Mouse (Mus musculus) cerebral cortex, adult 2 months (tissue): Measurements from ENCODE around the gene Prrc2b.

Experiments used
- WGBS: fragments of 180-500 bp; shearing (Covaris S2); methylation state at CpG from one replicate; pipeline ENCODE4 v1.1.7; 2018; 5-methylcytosine and 5-hydroxymethylcytosine counted together

Gene Prrc2b

GRCm38 (mm10) chr2:32150924-32151659 is at the start of gene Prrc2b:
Gene Prrc2b (plus strand): TSS chr2:32151082.
- WGBS: under 1% methylated on average over 92 of the region's 117 CpGs

DNA sequence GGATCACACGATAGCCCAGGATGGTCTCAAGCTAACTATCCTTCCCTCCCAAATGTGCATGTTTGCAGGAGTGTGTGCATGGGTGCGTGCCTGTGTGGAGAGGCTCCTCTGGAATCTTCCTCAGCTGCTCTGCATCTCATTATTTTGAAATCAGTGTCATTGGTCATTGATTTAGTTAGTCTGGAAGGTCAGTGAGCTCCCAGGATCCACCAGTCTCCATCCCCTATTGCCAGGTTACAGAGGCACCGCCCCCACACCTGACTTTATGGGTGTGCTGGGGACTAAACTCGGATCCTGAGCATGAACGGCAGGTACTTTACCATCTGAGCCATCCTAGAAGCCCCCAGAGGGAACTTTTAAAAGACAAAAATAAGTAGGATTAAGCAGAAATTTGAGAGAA is 47.9 kb upstream of the Prrc2b start:
- WGBS: 70% methylated on average over 5 of the region's 5 CpGs

- 54% methylated on average over 7 of the region's 7 CpGs for WGBS
Observed at GRCm38 (mm10) chr2:32103557-32103956, 47.3 kb upstream of the Prrc2b start.

DNA sequence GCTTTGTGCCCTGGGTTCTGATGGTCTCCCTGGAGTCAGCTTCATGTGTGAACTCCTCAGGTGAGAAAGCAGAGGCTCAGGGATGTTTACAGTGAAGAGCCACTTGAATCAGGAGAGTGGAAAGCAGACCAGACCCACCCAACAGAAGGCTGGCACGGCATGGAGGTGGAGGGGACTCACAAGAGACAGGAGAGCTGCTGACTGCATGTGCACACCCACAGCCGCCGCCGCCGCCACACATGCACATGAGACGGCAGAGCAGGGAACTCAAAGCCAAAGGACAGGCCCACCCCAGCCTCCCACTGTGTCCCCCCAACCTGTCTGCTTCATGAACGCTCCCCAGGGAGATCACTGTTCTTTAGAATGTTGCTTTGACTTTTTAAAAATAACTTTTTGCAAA is 46.8 kb upstream of the Prrc2b start:
- WGBS: 63% methylated on average over 7 of the region's 7 CpGs

DNA sequence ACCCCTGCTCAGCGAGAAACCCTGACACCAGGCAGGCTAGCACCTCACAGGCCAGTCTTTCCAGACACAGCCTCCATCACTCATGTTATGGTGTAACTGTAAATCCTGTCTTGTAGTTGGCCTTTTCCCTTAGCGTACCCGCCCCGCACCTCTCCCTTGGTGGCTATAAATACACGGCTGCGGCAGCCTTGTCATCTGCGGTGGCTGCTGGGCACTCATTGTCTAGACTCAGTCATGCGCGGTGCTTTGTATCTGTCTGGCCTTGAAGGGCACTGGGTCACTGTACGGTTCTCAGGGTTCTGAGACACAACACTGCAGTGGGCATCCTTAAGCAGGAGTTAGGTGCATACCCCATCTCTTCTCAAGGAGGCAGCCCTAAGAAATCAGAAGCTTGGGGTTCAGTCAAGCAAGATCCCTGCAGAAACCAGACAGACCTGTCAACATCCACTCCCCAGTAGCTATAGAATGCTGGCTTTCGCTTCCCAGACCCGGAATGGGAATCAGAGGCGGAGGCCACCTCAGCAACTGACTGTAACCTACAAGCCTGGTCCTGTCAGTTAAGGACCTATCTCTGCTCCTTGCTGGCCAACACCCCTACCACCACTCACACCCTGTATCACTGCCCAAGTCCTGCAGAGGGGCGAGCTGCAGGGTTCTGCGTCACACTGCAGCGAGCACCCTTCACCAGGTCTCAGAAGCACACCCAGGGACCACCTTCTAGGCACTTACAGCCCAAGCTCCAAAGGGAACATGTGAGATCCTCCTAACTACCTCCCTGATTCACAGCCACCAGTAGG is 45.6 kb upstream of the Prrc2b start:
- WGBS: 56% methylated on average over 16 of the region's 16 CpGs

GRCm38 (mm10) chr2:32105930-32106329 is 45.0 kb upstream of the Prrc2b start:
- WGBS: 85% methylated on average over 7 of the region's 7 CpGs

GRCm38 (mm10) chr2:32111268-32111667 is 39.6 kb upstream of the Prrc2b start:
- 39% methylated on average over 1 of the region's 1 CpGs for WGBS

DNA sequence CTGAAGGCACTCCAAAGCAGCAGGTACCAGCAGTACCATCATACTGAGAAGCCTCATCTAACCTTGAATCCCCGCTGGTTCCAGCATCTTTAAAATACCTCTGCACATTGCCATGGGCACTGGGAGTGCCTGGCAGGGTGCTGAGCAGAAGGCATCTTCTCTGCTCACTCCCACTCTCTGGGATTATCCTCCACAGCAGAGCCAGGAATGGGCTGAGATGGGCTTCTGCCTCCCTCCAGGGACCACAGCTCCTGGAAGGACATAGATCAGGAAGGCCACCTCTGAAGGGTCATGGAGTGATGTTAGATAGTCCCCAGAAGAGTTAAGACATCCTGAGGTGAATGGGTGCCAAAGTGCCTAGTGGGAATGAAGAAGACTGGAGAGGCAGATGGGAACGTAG is 38.3 kb upstream of the Prrc2b start:
- 48% methylated on average over 2 of the region's 2 CpGs for WGBS

GRCm38 (mm10) chr2:32115851-32116268 is 35.0 kb upstream of the Prrc2b start:
- WGBS: 89% methylated on average over 4 of the region's 4 CpGs

- WGBS: 79% methylated on average over 20 of the region's 20 CpGs
Observed at GRCm38 (mm10) chr2:32119802-32120750, 30.8 kb upstream of the Prrc2b start.

- WGBS: 73% methylated on average over 5 of the region's 5 CpGs
Observed at GRCm38 (mm10) chr2:32121150-32121549, 29.7 kb upstream of the Prrc2b start.

DNA sequence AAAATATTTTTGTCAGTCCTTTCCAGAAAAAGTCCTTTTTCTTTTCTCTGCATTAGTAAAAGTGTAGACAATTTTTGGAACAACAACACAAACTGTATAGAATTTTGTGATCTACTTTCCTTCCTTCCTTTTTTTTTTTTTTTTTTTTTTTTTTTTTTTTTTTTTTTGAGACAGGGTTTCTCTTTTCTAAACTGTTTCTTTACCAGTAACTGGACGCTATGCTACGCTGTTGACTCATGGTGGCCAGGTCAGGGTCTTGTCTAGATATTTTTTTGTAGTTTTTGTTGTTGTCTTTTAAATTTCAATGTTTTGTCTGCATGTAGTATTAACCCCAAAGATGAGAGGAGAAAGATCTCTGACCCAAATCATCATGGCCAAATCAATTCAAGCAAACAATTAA is 29.1 kb upstream of the Prrc2b start:
- WGBS: 88% methylated on average over 2 of the region's 2 CpGs

GRCm38 (mm10) chr2:32127653-32128535 is 23.0 kb upstream of the Prrc2b start:
- WGBS: 54% methylated on average over 16 of the region's 16 CpGs

DNA sequence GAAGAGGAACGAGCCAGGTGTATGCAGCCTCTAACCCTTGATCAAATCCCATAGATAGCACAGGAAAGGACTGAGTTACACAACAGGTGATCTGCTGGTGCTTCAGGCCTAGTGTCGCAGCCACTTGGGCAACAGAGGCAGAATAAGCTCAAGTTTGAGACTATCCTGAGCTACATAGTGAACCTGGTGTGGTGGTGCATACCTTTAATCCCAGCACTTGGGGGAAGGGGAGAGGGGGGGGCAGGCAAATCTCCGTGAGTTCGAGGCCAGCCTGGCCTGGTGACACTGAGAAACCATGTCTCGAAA is 22.4 kb upstream of the Prrc2b start:
- 90% methylated on average over 5 of the region's 5 CpGs for WGBS

DNA sequence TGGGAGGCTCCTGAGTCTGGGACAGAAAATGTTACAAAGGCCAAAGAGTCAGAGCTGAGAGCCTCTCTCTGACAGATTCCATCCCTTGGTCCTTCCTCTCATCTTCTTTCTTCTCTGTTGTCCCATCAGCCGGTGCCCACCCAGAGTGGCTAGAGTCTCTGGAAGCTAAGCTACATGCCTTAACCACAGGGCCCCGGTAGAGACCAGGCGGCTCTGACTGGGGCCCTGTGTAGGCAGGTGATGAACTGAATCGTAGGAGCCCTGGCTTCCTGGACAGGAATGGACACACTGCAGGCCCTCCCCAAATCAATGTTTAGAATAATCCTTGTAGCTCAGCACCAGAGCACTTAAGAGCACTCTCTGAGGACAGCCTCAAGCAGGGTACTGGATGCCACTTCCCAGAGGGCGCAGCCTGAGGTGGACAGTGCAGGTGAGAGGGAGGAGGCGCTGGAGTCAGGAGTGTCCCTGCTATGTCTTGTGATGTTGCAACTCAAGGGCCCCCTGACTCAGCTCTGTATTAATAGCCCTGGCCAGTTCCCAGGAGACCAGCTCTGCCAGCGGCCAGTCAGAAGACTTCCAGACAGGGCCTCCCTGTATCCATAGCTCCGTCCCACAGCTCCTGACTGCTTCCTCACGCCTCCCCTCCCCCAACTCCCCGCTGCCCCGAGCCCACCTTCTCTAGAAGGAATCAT is 21.4 kb upstream of the Prrc2b start:
- 74% methylated on average over 11 of the region's 11 CpGs for WGBS

DNA sequence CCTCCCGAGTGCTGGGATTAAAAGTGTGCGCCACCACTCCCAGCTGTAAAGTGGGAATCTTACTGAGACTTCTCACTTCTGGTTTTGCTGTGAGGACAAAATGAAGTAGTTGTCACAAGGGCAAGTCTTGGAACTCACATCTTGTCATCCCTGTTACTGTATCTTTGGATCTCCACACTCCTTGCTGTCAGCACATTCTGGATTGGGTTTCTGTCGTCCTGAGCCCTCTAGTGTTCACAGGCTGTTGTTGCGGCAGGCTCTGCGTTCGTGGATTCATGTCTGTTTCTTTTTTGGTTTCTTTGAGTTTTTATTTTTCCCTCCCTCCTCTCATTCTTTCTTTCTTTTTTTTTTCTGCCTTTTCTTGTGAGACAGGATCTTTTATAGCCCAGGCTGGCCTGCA is 20.4 kb upstream of the Prrc2b start:
- whole genome bisulfite sequencing: 28% methylated on average over 6 of the region's 6 CpGs

DNA sequence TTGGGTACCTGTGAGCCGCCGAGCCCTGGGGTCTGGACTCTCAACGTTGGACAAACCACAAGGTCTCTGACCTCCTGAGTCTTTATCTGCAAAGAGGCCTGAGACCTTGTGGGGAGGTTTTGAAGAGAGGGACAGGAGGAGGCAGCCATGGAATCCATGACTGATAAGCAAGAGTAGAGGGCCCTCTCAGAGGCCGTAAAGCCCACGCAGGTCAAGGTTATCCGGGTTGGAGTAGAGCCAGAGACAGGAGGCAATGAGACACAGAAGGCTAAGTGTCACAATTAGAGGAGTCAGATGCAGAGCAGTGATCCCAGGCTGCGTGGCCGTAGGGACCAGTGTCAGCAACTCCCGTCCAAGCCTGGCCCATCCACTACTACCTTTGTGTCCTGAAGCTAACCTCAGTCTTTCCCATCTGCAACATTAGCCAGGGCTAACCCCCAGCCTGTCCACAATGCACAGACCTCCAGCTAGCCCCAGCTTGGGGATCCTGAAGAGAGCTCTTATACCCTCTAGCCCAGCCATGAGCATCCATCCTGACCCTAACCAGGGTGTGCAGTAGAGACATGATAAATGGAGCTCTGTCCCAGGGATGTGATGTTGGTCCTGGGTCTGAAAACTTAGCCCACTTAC is 19.6 kb upstream of the Prrc2b start:
- WGBS: 91% methylated on average over 9 of the region's 9 CpGs

DNA sequence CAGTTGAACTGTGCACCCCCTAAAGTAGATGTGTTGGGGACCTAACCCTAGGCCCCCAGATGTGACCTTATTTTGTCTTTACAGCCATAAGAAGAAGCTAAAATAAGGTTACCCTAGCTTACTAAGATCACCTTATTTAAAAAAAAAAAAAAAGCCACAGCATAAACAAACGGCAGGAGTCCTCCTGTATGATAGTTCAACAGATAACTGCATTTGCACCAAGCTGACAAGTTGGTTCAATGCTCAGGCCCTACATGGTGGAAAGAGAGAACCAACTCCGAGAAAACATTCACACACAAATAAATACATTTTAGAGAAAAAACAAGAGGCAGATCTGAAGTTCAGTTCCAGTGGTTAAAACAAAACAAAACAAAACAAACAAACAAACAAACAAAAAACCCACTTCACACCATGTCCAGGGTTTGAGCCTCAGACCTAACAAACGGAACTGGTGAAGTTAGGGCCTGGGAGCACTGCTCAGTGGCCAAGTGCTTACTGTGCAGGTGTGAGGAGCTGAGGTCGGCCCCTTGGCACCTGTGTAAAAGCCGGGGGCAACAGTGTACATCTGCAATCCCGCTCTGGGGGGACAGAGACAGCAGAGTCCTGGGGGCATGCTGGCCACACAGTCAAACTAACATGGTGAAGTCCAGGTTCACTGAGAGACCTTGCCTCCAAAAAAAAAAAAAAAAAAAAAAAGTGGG is 18.9 kb upstream of the Prrc2b start:
- WGBS: 73% methylated on average over 6 of the region's 6 CpGs

GRCm38 (mm10) chr2:32132567-32132992 is 18.3 kb upstream of the Prrc2b start:
- 4% methylated on average over 12 of the region's 12 CpGs for WGBS
